24 mouse cellular contexts compared by ENCODE assay signal in the genomic region with DNA sequence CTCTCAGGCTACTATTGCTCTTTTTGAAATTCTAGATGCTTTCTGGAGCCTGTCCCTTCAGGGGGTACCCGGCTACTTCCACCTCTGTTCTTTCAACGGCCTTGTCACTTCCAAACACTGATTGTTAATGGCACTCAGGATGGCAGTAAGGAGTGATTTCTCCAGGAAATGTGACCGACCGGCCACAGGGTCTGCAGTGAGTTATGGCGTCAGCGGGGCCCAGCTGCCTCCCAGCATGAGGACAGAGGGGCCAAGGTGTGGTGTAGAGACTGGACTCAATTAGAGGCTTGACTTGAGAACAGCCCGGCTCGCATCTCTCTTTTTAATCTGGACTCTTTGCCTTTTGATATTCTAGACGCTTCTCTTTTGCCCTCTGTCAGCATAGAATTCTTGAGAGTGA. TPM values are rescaled to one million over a fixed set of nuclear protein-coding genes. Genes with fewer than 3 reads are reported as not detected.
DNase-seq lines count a peak whose midpoint lies in the region; ATAC-seq and TF ChIP-seq lines count a peak whose summit lies in the region.
"Had no signal": no experiment of that assay in that cellular context is flagged by ENCODE, and none has a peak within 500 bp of the region (broad histone marks: within the 10 kb centered on the region; RNA-seq: fewer than 3 reads in every experiment).

No protein-coding gene starts in this region.

- H3K27ac ChIP-seq in forebrain, embryonic 11.5 days (ENCODE audit: low read depth, low read length): peak overlapping the region; percentile 63; the same call in 1 of the 2 replicates
- no peak overlapping the region for H3K27ac ChIP-seq in forebrain, postnatal 0 days (ENCODE audit: low read depth, low read length)
- 0 out of 2 replicates have a peak overlapping the region, but pooled peaks have one; percentile 14 for H3K27ac ChIP-seq in kidney, embryonic 15.5 days
- H3K27ac ChIP-seq: embryonic facial prominence, embryonic 15.5 days; heart, embryonic 10.5 days; limb, embryonic 12.5 days; macrophage; neural tube, embryonic 15.5 days had no signal

- H3K9me3 ChIP-seq in forebrain, embryonic 11.5 days (ENCODE audit: control insufficient read depth, low read length): no peaks in the 10 kb centered on the region
- H3K9me3 ChIP-seq in forebrain, postnatal 0 days (ENCODE audit: low read length): no peaks in the 10 kb centered on the region
- no peaks in the 10 kb centered on the region for H3K9me3 ChIP-seq in kidney, embryonic 15.5 days (replicated peaks)
- H3K9me3 ChIP-seq: embryonic facial prominence, embryonic 15.5 days; heart, embryonic 10.5 days; neural tube, embryonic 15.5 days had no signal

- peaks cover 11% of the 10 kb centered on the region for H3K4me1 ChIP-seq in forebrain, embryonic 11.5 days (replicated peaks; ENCODE audit: control insufficient read depth, insufficient read depth, low read length)
- peaks cover 2% of the 10 kb centered on the region; the same call in 1 of the 2 replicates for H3K4me1 ChIP-seq in forebrain, postnatal 0 days (ENCODE audit: insufficient read depth)
- peaks cover 13% of the 10 kb centered on the region for H3K4me1 ChIP-seq in kidney, embryonic 15.5 days
- H3K4me1 ChIP-seq: embryonic facial prominence, embryonic 15.5 days had no signal

- no peak for DNase-seq in forebrain, embryonic 11.5 days (ENCODE audit: low spot score)
- DNase-seq in forebrain, postnatal 0 days: no peak
- no peak for DNase-seq in kidney, postnatal 14 days
- DNase-seq in retina, postnatal 1 day: peak; percentile 24
- DNase-seq in retina, embryonic 14.5 days (ENCODE audit: low spot score): no peak
- no peak for DNase-seq in layer of hippocampus, postnatal 10 days (ENCODE audit: low spot score in 2 of 2)
- DNase-seq: adrenal gland, postnatal 14 days; cerebellum, adult 2 months; cerebellum, postnatal 25 days; heart, postnatal 4 days; liver, postnatal 0 days; thymus, adult 2 months; thymus, postnatal 4 days had no signal

- WGBS in forebrain, embryonic 11.5 days: 60% methylated on average over 9 of the region's 9 CpGs
- 70% methylated on average over 9 of the region's 9 CpGs for WGBS in forebrain, postnatal 0 days
- 34% methylated on average over 9 of the region's 9 CpGs for WGBS in kidney, embryonic 15.5 days

- no peak for TF ChIP-seq CTCF in forebrain, postnatal 0 days (IDR thresholded peaks at IDR 0.05; ENCODE audit: low read depth)

- no peak overlapping the region for H3K9ac ChIP-seq in forebrain, embryonic 11.5 days (ENCODE audit: low read length)
- H3K9ac ChIP-seq in forebrain, postnatal 0 days: no peak overlapping the region
- H3K9ac ChIP-seq in kidney, embryonic 15.5 days: no peak overlapping the region
- H3K9ac ChIP-seq: embryonic facial prominence, embryonic 15.5 days; limb, embryonic 12.5 days; liver, postnatal 0 days; neural tube, embryonic 15.5 days had no signal

- H3K4me2 ChIP-seq in forebrain, embryonic 11.5 days (ENCODE audit: low read depth, low read length, severe bottlenecking): no peak overlapping the region
- H3K4me2 ChIP-seq in forebrain, postnatal 0 days (ENCODE audit: low read depth): no peak overlapping the region
- no peak overlapping the region for H3K4me2 ChIP-seq in kidney, embryonic 15.5 days
- H3K4me2 ChIP-seq: embryonic facial prominence, embryonic 15.5 days; limb, embryonic 12.5 days; liver, embryonic 11.5 days; neural tube, embryonic 15.5 days had no signal

- H3K36me3 ChIP-seq in forebrain, embryonic 11.5 days (ENCODE audit: control insufficient read depth, insufficient read depth, low read length): no peaks in the 10 kb centered on the region
- no peaks in the 10 kb centered on the region for H3K36me3 ChIP-seq in forebrain, postnatal 0 days (ENCODE audit: insufficient read depth)
- H3K36me3 ChIP-seq in kidney, embryonic 15.5 days: no peaks in the 10 kb centered on the region
- H3K36me3 ChIP-seq: embryonic facial prominence, embryonic 15.5 days; heart, embryonic 10.5 days; limb, embryonic 12.5 days; neural tube, embryonic 15.5 days had no signal

- ATAC-seq in forebrain, embryonic 11.5 days (replicated peaks; ENCODE audit: low FRiP score): no peak
- no peak for ATAC-seq in forebrain, postnatal 0 days
- no peak for ATAC-seq in kidney, embryonic 15.5 days (replicated peaks; ENCODE audit: low FRiP score)
- ATAC-seq: CD4-positive, CD25-positive, alpha-beta regulatory T cell, adult 4 months; inflammation-experienced regulatory T-cells, adult 6 months; lung, postnatal 0 days had no signal

- H3K4me3 ChIP-seq in forebrain, embryonic 11.5 days (ENCODE audit: low read depth, low read length): no peak overlapping the region
- H3K4me3 ChIP-seq in forebrain, postnatal 0 days (ENCODE audit: low read depth, low read length): no peak overlapping the region
- no peak overlapping the region for H3K4me3 ChIP-seq in kidney, embryonic 15.5 days (replicated peaks)
- H3K4me3 ChIP-seq: embryonic facial prominence, embryonic 15.5 days; heart, embryonic 10.5 days; limb, embryonic 12.5 days; neural tube, embryonic 15.5 days had no signal

- H3K27me3 ChIP-seq in forebrain, embryonic 11.5 days (ENCODE audit: control insufficient read depth, insufficient read depth, low read length): no peaks in the 10 kb centered on the region
- H3K27me3 ChIP-seq in forebrain, postnatal 0 days (ENCODE audit: insufficient read depth, low read length): no peaks in the 10 kb centered on the region
- no peaks in the 10 kb centered on the region for H3K27me3 ChIP-seq in kidney, embryonic 15.5 days
- H3K27me3 ChIP-seq: embryonic facial prominence, embryonic 15.5 days; limb, embryonic 12.5 days had no signal

RNA-seq across cellular contexts. Expression of gene Wnt5a, which starts 52.8 kb away (rescaled TPM):
- polyA plus RNA-seq in forebrain, embryonic 11.5 days (2014; fragmentation: Nextera tagmentation; extraction: Ambion mirVana): 15.3 and 17.3 TPM in 2 replicates
- total RNA-seq in forebrain, postnatal 0 days (2014; rRNA removed): 6.8 and 11.4 TPM in 2 replicates
- polyA plus RNA-seq in forebrain, postnatal 0 days (2015; fragmentation: Nextera tagmentation; extraction: Ambion mirVana): 7.3 and 14.3 TPM in 2 replicates
- 23.3 and 26.4 TPM in 2 replicates for polyA plus RNA-seq in kidney, embryonic 15.5 days (2015; fragmentation: Nextera tagmentation; extraction: Ambion mirVana)
- 10 to 100 TPM; 18.9 to 19.9 TPM for total RNA-seq in layer of hippocampus, postnatal 10 days (2021)
- total RNA-seq: granulocyte monocyte progenitor cell, adult 5-6 weeks had no signal
- polyA plus RNA-seq: CD4-positive, CD25-positive, alpha-beta regulatory T cell, adult 4 months; inflammation-experienced regulatory T-cells, adult 6 months; macrophage had no signal
